Mouse (Mus musculus): Measurements from ENCODE around the gene Rtraf. TPM values are rescaled to one million over a fixed set of nuclear protein-coding genes. Genes with fewer than 3 reads are reported as not detected.
"Not testable (repeated sequence)": the region's sequence is repeated elsewhere in the genome, so short reads cannot be mapped to it uniquely, and the experiment has no call there.

The Rtraf gene
- 192 and 200 TPM in 2 replicates for polyA plus RNA-seq (2015; fragmentation: Nextera tagmentation; extraction: Ambion mirVana)

GRCm38 (mm10) chr14:19823321-19824142 lies at the start of gene Rtraf:
Gene Rtraf, minus strand, starts transcription at chr14:19823824.
- peak; percentile 99 for ATAC-seq (ENCODE audit: insufficient number of reproducible peaks, low FRiP score, low TSS enrichment, low read depth)
- under 1% methylated on average over 80 of the region's 80 CpGs for WGBS
- Histone ChIP-seq H3K36me3 (peaks cover 18% of the 10 kb centered on the region), H3K9ac (peak within 1 kb of the TSS; percentile 96), H3K27ac (replicated peaks) (peak within 1 kb of the TSS; percentile 84), H3K4me2 (replicated peaks) (peak within 1 kb of the TSS; percentile 72), H3K9me3 (replicated peaks) (no peaks in the 10 kb centered on the region), H3K4me1 (peaks cover 13% of the 10 kb centered on the region), H3K27me3 (no peaks in the 10 kb centered on the region), H3K4me3 (replicated peaks) (peak within 1 kb of the TSS; percentile 94)

GRCm38 (mm10) chr14:19867286-19867935 lies 43.8 kb upstream of the Rtraf start:
- Histone ChIP-seq H3K9me3 (replicated peaks) (no peaks in the 10 kb centered on the region), H3K4me3 (replicated peaks) (no peak overlapping the region), H3K9ac (no peak overlapping the region), H3K36me3 (no peaks in the 10 kb centered on the region), H3K4me1 (no peaks in the 10 kb centered on the region), H3K27ac (replicated peaks) (no peak overlapping the region), H3K4me2 (replicated peaks) (no peak overlapping the region), H3K27me3 (no peaks in the 10 kb centered on the region)
- ATAC-seq (ENCODE audit: insufficient number of reproducible peaks, low FRiP score, low TSS enrichment, low read depth), result no peak
- 53% methylated on average over 5 of the region's 5 CpGs for WGBS

GRCm38 (mm10) chr14:19865121-19865520 lies 41.5 kb upstream of the Rtraf start:
- not testable (repeated sequence) for H3K9ac ChIP-seq; H3K27ac ChIP-seq (replicated peaks); H3K4me2 ChIP-seq (replicated peaks); H3K27me3 ChIP-seq; H3K4me3 ChIP-seq (replicated peaks); H3K4me1 ChIP-seq; H3K9me3 ChIP-seq (replicated peaks); ATAC-seq (ENCODE audit: insufficient number of reproducible peaks, low FRiP score, low TSS enrichment, low read depth); H3K36me3 ChIP-seq
- 81% methylated on average over 9 of the region's 9 CpGs for WGBS

- Histone ChIP-seq H3K27ac (replicated peaks) (no peak overlapping the region), H3K4me1 (no peaks in the 10 kb centered on the region), H3K9me3 (replicated peaks) (no peaks in the 10 kb centered on the region), H3K27me3 (no peaks in the 10 kb centered on the region), H3K36me3 (no peaks in the 10 kb centered on the region), H3K4me2 (replicated peaks) (no peak overlapping the region), H3K4me3 (replicated peaks) (no peak overlapping the region), H3K9ac (no peak overlapping the region)
- WGBS, result 82% methylated on average over 8 of the region's 8 CpGs
- no peak for ATAC-seq (ENCODE audit: insufficient number of reproducible peaks, low FRiP score, low TSS enrichment, low read depth)
Measured at GRCm38 (mm10) chr14:19861311-19862080, 37.9 kb upstream of the Rtraf start.

- H3K27ac ChIP-seq (replicated peaks), result no peak overlapping the region
- no peaks in the 10 kb centered on the region for H3K27me3 ChIP-seq
- H3K9ac ChIP-seq, result no peak overlapping the region
- no peak overlapping the region for H3K4me3 ChIP-seq (replicated peaks)
- no peaks in the 10 kb centered on the region for H3K36me3 ChIP-seq
- no peak for ATAC-seq (ENCODE audit: insufficient number of reproducible peaks, low FRiP score, low TSS enrichment, low read depth)
- H3K9me3 ChIP-seq (replicated peaks), result no peaks in the 10 kb centered on the region
- no peaks in the 10 kb centered on the region for H3K4me1 ChIP-seq
- H3K4me2 ChIP-seq (replicated peaks), result no peak overlapping the region
- 94% methylated on average over 4 of the region's 4 CpGs for WGBS
Measured at GRCm38 (mm10) chr14:19860281-19860680, 36.7 kb upstream of the Rtraf start.

GRCm38 (mm10) chr14:19858808-19859776 lies 35.5 kb upstream of the Rtraf start:
- H3K4me3 ChIP-seq (replicated peaks), result no peak overlapping the region
- no peaks in the 10 kb centered on the region for H3K36me3 ChIP-seq
- no peak for ATAC-seq (ENCODE audit: insufficient number of reproducible peaks, low FRiP score, low TSS enrichment, low read depth)
- no peaks in the 10 kb centered on the region for H3K4me1 ChIP-seq
- WGBS, result 35% methylated on average over 8 of the region's 8 CpGs
- H3K27me3 ChIP-seq, result no peaks in the 10 kb centered on the region
- H3K27ac ChIP-seq (replicated peaks), result no peak overlapping the region
- H3K9ac ChIP-seq, result no peak overlapping the region
- H3K9me3 ChIP-seq (replicated peaks), result no peaks in the 10 kb centered on the region
- no peak overlapping the region for H3K4me2 ChIP-seq (replicated peaks)

GRCm38 (mm10) chr14:19858279-19858678 lies 34.7 kb upstream of the Rtraf start:
- Histone ChIP-seq H3K27ac (replicated peaks) (no peak overlapping the region), H3K9me3 (replicated peaks) (no peaks in the 10 kb centered on the region), H3K27me3 (no peaks in the 10 kb centered on the region), H3K4me3 (replicated peaks) (no peak overlapping the region), H3K4me1 (no peaks in the 10 kb centered on the region), H3K9ac (no peak overlapping the region), H3K36me3 (no peaks in the 10 kb centered on the region), H3K4me2 (replicated peaks) (no peak overlapping the region)
- 71% methylated on average over 2 of the region's 2 CpGs for WGBS
- ATAC-seq (ENCODE audit: insufficient number of reproducible peaks, low FRiP score, low TSS enrichment, low read depth), result no peak

- H3K4me2 ChIP-seq (replicated peaks), result no peak overlapping the region
- no peaks in the 10 kb centered on the region for H3K36me3 ChIP-seq
- no peak overlapping the region for H3K4me3 ChIP-seq (replicated peaks)
- H3K27me3 ChIP-seq, result no peaks in the 10 kb centered on the region
- 43% methylated on average over 3 of the region's 3 CpGs for WGBS
- no peaks in the 10 kb centered on the region for H3K4me1 ChIP-seq
- no peak overlapping the region for H3K27ac ChIP-seq (replicated peaks)
- ATAC-seq (ENCODE audit: insufficient number of reproducible peaks, low FRiP score, low TSS enrichment, low read depth), result no peak
- H3K9ac ChIP-seq, result no peak overlapping the region
- H3K9me3 ChIP-seq (replicated peaks), result no peaks in the 10 kb centered on the region
Measured at GRCm38 (mm10) chr14:19853471-19853870, 29.8 kb upstream of the Rtraf start.

- Histone ChIP-seq H3K27me3 (no peaks in the 10 kb centered on the region), H3K4me2 (replicated peaks) (peak overlapping the region; percentile 53), H3K9me3 (replicated peaks) (no peaks in the 10 kb centered on the region), H3K4me3 (replicated peaks) (peak overlapping the region; percentile 26), H3K9ac (no peak overlapping the region), H3K27ac (replicated peaks) (no peak overlapping the region), H3K4me1 (peaks cover 4% of the 10 kb centered on the region; the same call in 1 of the 2 replicates), H3K36me3 (no peaks in the 10 kb centered on the region)
- no peak; the same call in 1 of the 2 replicates for ATAC-seq (ENCODE audit: insufficient number of reproducible peaks, low FRiP score, low TSS enrichment, low read depth)
- 23% methylated on average over 15 of the region's 15 CpGs for WGBS
Measured at GRCm38 (mm10) chr14:19839600-19840332, 16.1 kb upstream of the Rtraf start.

- H3K4me1 ChIP-seq, result peaks cover 4% of the 10 kb centered on the region; the same call in 1 of the 2 replicates
- no peaks in the 10 kb centered on the region for H3K36me3 ChIP-seq
- H3K9me3 ChIP-seq (replicated peaks), result no peaks in the 10 kb centered on the region
- H3K4me3 ChIP-seq (replicated peaks), result no peak overlapping the region
- H3K27me3 ChIP-seq, result no peaks in the 10 kb centered on the region
- H3K27ac ChIP-seq (replicated peaks), result no peak overlapping the region
- 83% methylated on average over 3 of the region's 3 CpGs for WGBS
- no peak for ATAC-seq (ENCODE audit: insufficient number of reproducible peaks, low FRiP score, low TSS enrichment, low read depth)
- H3K4me2 ChIP-seq (replicated peaks), result no peak overlapping the region
- no peak overlapping the region for H3K9ac ChIP-seq
Measured at GRCm38 (mm10) chr14:19836289-19836688, 12.7 kb upstream of the Rtraf start.

Measured in embryonic facial prominence, embryonic 15.5 days (tissue).